Mouse (Mus musculus) v-Abl transformed pro-B cells (cell line): Measurements from ENCODE around the gene Fkbp1b.
"Not testable (repeated sequence)": the region's sequence is repeated elsewhere in the genome, so short reads cannot be mapped to it uniquely, and the experiment has no call there.

Experiments
- in situ Hi-C, 2 experiments: fragments of 400-800 bp; cut with MboI; formaldehyde crosslinking; loops; one replicate each; pipeline ENCODE4 v1.15.1; 2025; ENCODE audit not compliant: unreplicated experiment in 2 of 2

Gene Fkbp1b

DNA sequence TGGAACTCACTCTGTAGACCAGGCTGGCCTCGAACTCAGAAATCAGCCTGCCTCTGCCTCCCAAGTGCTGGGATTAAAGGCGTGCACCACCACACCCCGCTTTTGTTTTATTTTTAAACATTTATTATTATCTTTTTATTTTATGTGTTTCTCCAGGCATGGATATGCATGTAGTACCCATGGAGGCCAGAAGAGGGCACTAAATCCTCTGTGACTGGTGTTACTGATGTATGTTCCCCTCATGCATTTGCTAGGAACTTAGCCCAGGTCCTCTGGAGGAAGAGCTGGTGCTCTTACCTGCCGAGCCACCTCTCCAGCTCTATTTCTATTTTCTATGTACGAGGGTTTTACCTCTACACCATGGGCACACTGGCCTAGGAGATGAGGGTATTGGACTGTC is 14.8 kb upstream of the Fkbp1b start:
- in situ Hi-C loops = loop anchor here in 1 of 2 experiments (10.0 kb wide), 1 partner anchor 281 kb away; no protein-coding TSS in a partner anchor

DNA sequence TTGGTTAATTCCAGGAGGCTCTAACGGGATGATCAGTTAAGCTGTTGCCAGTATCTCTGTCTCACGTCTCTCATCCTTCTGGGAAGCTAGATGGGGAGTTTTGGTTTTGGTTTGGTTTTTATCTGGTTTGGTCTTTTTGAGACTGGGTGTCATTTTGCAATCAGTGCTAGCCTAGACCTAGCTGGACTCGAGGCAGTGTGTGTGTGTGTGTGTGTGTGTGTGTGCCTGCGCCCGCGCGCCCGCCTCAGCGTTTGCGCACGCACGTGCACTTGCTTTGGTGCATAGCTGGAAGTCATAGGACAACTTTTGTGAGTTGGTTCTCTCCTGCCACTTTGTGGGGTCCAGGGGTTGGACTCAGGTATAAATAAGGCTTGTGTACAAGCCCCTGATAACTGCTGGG is 2.4 kb upstream of the Fkbp1b start:
- in situ Hi-C loops = loop anchor here in 1 of 2 experiments (5.0 to 10.0 kb wide), 2 partner anchors 129 to 249 kb away; partner anchors contain the start of genes Gm3625 and Itsn2

DNA sequence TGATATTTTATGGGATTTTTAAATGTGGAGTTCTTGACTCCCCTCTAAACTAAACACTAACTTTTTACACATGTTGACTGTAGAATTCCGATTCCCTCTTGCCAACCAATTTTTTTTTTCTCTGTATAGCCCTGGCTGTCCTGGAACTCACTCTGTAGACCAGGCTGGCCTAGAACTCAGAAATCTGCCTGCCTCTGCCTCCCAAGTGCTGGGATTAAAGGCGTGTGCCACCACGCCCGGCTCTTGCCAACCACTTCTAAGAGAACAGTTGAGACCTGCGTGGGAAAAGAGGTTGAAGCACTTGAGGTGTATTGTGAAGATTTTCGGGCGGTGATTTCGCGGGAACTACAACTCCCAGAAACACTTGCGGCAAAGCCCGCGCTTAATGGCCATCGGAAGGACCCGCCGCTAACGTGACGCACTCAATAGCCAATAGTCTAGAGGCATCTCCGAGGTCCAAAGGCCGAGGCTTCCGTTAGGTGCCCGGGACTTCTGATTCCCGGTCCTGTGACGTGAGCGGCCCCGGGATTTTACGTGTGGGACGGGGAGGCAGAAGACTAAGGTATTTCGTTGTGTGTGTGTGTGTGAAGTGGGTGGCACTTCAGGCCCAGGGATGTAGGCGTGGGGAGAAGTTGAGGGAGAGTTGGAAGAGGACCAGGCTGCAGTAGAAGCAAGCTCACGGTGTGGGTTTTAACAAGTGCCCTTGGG is 1.7 kb upstream of the Fkbp1b start, which contains the start of gene Wdcp:
Gene Wdcp, plus strand, starts transcription at position 414 of the 708 bp plus-strand sequence.
- in situ Hi-C loops = loop anchor here in 1 of 2 experiments (5.0 to 10.0 kb wide), 2 partner anchors 129 to 248 kb away; partner anchors contain the start of genes Gm3625 and Itsn2

DNA sequence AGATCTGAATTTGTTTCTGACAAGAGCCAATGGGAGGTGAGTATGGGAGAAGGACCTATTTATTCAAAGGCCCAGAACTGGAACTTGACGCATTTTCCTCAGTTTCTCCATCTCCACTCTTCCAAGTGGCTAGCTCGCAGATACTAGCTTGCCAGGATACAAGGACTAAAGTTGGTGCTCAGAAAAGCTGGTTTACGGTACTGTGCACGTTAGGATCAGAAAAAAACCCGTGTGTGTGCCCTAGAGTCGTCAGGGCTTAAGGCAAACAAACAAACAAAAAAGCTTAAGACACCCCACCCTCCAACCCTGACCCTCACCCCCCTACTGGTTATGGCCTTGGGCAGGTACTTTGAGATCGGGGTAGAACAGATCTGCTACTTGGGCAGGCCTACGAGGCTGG is 1.1 kb upstream of the Fkbp1b start:
- in situ Hi-C loops = loop anchor here in 1 of 2 experiments (5.0 to 10.0 kb wide), 2 partner anchors 130 to 248 kb away; partner anchors contain the start of genes Gm3625 and Itsn2

DNA sequence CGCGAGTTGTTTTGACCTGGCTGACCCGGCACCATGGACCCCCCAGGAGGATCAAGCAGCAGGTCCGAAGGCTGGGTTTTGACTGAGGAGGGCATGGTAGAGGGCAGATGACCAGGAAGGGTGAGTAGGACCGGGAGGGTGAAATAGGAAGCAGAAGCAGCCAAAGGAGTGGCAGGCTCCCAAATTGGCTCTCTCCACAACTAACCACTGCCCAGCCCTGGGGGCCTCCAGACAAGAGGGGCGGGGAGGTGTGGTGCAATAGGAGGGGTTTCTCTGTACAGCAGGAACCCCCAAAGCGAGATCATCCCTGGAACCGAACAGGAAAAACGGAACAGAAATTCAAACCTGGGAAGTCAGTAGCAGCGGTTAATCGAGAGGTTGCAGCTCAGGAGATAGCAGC is 650 bp downstream of the Fkbp1b start:
- in situ Hi-C loops = loop anchor here in 1 of 2 experiments (5.0 to 10.0 kb wide), 2 partner anchors 132 to 246 kb away; partner anchors contain the start of genes Gm3625 and Itsn2

DNA sequence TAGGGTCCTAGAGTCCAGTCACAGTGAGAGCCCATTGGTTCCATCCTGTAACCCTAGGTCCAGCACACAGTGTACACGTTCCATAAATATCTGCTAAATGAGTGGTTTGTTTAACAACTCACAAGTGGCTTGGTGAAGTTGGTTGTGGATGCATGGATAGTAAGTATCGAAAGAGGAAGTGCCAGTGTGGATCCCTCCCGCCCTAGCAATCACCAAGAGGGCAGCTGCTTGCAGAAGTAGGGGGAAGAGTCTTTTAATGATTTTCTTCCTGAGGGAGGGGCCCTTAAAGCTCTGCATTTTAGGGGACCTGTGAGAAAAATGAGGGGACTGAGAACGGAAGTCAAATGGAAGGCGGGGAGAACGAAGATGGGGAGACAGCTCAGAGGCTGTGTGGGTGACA is 1.4 kb downstream of the Fkbp1b start:
- in situ Hi-C loops = loop anchor here in 1 of 2 experiments (5.0 to 10.0 kb wide), 2 partner anchors 132 to 245 kb away; partner anchors contain the start of genes Gm3625 and Itsn2

DNA sequence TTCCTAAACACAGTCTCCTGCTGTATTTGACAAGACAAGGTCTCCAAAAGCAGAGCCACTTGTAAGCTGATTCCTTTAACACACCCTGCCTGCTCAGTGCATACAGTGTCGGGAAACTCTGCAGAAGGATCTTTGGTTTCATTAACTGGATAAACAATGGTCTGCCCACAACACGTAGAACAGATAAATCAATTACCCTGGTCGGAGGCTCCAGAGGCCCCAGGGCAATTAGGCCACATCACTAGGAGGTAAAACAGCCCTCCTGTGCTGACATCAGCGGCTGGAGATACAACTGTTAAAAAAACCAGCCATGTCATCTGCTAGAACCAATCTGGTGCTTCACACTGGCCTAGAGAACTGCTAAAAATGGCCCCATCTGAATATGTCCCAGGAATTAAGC is 4.4 kb downstream of the Fkbp1b start:
- in situ Hi-C loops = no loop called here

DNA sequence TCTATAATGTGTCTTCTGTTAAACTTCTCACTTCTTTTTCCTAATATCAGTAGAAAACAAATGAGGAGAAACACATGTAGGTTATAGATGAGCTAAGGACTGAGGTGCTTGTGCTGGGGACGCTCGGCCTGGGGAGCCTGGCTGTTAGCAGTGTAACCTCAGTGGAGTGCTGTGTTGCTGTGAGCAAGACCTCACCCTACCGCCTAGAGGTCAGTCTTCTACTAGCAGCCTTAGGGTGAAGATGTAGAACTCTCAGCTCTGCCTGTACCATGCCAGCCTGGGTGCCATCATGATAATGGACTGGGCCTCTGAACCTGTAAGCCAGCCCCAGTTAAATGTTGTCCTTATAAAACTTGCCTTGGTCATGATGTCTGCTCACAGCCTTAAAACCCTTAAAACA is 14.1 kb downstream of the Fkbp1b start:
- in situ Hi-C loops = no loop called here

DNA sequence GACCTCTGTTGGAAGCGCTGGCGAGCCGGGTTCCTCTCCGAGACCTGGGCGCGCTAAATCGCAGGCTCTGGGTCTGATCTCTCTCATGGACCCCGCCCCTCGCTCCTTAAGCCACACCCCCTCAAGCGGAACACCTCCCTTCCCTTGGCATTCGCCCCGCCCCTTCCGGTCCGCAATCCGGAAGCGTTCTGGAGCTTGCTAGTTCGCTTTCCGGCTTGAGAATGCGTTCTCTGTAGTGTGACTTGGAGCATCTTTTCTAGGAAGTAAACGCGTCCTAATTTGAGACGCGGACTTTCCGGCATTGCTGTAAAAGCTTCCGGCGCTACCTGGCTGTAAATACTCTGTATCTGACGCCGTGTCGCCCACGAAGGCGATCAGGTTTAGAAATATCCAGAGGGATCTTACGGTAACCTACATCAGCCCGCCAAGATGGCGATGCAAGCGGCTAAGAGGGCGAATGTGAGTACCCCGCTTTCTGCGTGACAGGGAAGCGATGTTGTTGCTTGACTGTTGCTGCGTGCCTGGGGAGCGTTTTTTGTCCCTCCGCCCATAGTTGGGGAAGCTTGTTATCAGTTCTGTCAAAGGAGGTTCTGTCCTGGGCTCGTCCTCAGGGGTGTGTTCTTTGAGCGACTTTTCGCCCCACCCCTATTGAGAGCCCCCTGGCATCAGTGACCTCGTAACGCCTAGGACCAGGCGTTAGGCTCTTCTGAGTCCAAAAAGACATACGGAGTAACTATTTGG is 23.9 kb downstream of the Fkbp1b start, which contains the start of gene Sf3b6:
Gene Sf3b6, plus strand, starts transcription at position 184 of the 741 bp plus-strand sequence.
- in situ Hi-C loops = no loop called here

DNA sequence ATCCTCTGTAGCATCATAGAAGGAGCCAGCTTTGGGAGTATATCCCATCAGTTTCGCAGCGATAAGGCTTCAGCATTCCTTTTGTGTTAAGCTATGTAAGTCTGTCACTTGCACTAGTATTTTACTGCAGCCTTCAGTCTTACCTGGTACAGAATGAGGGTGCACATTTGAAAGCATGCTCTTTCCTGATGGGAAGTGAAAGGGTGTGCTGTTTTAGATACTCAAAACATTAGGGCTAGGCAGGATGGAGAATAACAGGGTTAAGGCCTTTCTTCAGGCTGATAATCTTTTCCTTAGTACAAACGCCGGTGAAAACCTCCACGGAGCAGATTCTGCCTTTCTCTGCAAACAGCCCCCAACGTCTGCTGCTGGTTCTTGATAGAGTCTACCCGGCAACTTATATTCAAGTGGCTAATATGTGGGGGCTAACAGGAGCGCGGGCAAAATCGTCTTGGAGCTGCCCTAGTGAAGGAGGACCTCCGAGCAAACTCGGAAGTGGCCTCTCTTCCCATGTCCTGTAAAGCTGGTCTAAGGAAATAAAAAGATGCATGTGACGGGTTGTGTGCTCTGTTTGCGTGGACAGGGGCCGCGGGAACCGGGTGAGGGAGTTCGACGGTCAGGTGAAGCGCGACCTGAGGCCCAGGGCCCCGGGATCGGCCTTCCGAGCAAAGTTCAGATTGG is 24.6 kb downstream of the Fkbp1b start:
- in situ Hi-C loops = no loop called here

DNA sequence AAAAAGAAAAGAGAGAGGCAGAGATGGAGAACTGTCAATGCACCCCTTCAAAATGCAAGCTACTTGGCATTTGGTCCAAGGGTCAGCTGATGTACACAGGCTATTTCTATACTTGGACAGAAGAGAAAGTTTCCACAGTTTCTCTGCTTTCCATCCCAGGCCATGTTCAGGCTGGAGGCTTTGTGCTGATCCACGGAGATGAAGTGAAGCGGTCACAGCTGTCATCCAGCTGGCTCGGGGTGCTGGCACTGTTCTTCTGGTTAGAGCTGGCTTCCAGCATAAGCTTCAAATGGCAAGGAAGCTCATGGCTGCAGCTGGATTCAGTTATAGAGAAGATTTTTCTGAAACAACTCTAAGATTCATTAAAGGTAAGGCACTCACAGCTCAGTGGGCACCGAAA is 27.8 kb downstream of the Fkbp1b start:
- in situ Hi-C loops = no loop called here

DNA sequence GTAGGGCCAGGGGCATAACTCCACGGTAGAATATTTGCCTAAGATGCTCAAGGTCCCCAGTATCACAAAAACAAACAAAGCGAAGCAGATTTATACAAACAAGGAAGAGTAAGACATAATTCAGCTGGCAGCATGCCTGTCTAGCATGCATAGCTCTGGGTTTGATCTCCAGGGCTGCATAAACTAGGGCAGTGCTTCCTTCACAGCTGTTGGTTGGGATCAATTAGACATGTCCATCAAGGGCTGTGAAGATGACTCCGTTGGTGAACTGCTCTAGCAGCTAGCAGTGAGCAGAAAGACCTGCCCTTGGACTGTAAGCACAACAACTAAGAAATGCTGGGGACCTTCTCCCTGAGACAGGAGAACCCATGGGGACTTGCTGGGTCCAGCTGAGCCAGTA is 29.7 kb downstream of the Fkbp1b start:
- in situ Hi-C loops = no loop called here

DNA sequence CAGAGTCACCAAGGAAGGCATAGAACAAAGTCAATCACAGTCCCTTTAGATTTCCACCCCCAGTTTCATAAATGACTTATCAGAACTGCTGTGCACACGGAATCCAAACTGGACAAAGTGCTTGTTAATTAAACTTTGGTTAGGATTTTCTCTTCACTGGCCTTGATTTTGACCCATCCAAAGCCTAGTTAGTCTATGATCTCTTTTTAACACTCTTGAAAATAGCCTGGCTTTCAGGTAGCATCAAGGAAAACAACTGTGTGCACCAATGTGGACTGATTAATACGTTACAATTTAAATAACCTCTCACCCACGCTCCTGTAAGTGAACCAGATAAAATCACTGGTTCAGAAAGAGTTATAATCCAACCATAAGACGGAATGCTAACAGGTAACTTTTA is 30.4 kb downstream of the Fkbp1b start:
- in situ Hi-C loops = no loop called here

DNA sequence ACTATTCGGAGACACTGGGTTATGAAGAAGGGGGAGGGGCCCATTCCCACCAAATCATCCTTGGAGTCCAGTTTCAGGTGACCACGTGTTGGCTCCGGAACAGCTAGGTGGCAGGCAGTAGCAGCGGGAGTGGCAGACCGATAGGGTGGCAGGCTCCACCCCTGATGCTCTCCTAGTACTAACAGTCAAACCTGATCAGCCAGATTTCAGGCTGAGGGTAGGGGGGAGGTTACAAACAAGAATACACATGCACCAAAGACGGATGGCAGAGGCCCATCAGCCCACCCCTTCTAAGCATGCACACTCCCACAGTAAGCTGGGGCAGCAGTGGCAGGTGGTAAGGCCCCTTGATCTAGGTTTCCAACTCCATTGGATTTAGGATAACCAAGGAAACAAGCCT is 43.9 kb downstream of the Fkbp1b start:
- in situ Hi-C loops = not testable (repeated sequence)

DNA sequence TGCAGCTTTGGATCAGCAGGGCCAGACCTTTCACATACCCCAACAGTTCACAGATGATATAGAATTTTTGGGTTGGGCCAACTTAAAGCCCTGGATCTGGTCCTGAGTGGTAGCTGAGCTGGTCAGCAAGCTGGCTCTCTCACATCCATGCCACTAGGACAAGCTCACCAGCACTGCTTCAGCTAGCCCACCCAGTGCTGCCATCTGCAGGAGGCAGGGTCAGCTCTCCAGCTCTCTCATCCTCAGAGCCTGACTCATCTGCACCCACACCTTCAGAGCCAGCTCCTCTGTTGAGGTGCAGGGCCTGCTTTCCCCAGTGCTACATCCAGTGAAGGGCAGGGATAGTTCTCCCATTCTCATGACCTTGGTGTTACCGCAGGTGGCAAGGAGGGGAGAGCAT is 47.7 kb downstream of the Fkbp1b start:
- in situ Hi-C loops = no loop called here

DNA sequence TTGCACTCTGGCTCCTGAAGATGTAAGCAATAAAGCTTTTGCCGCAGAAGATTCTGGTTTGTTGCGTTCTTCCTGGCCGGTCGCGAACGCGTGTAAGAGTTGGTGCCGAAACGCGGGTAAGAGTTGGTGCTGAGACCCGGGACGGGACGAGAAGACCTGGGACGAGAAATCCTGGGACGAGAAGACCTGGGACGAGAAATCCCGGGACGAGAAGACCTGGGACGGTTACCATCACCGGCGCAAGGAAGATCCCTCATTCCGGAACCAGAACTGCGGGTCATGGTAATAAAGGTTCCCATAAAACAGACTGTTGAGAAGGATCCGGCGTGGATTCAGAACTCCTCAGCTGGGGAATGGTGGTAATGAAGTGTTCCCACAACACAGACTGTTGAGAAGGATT is 53.3 kb downstream of the Fkbp1b start:
- in situ Hi-C loops = not testable (repeated sequence)

DNA sequence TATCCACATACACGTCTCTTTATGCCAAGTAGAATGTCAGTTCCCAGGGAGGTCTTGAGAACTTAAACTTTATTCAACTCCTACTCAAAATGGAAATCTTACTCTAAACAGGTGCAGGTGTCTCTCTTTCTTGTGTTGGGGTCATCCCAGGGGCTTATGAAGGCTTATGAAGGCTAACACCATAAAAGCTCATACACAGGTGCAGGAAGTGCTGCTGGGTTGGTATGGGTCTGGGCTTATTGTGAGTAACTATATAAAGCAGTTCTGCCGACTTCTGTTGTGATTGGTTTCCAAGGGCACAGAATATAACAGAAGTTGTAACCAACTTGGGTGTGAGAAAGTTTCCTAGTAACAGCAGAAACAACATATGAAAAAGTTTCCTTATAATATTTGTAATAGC is 56.9 kb downstream of the Fkbp1b start:
- in situ Hi-C loops = no loop called here

DNA sequence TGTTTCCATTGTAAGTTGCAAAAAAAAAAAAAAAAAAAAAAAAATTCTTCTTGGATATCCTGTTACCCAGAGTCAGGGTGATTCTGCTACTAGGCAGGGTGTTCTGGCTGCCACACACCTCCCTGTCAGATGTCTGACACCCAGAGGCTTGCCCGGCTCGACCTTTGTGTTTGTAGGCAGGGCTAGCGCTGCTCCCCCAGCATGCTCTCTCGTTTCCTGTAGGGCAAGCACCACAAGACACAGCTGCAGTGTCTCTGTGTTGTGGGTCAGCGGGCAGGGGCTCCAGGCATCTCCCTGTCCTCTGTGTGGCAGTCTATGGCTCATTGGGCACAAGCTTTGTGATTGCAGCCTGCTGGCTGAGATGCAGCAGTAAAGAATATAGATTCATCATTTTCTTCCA is 57.8 kb downstream of the Fkbp1b start:
- in situ Hi-C loops = no loop called here
